Mouse (Mus musculus): ENCODE measurements at regions not wholly inside any gene's neighbourhood (a gene's known extent, or its start where the extent isn't known, plus 50 kb on each side); places are given as distances from the start of the nearest gene placed in this dataset.

- TF ChIP-seq CTCF (IDR thresholded peaks at IDR 0.05) = no peak
- TF ChIP-seq EP300 (IDR thresholded peaks at IDR 0.05) = peak; percentile 59
Measured at GRCm38 (mm10) chr4:81563574-81563973, 121.0 kb upstream of the Mpdz start.

All from lung, postnatal 0 days (tissue).